Mouse (Mus musculus) cerebellum, adult 11-12 months (tissue): ENCODE results near the gene Clstn2.

Source experiments
- DNase-seq: peaks from one replicate; pipeline ENCODE4 v3.0.0; 2022

The Clstn2 gene

DNA sequence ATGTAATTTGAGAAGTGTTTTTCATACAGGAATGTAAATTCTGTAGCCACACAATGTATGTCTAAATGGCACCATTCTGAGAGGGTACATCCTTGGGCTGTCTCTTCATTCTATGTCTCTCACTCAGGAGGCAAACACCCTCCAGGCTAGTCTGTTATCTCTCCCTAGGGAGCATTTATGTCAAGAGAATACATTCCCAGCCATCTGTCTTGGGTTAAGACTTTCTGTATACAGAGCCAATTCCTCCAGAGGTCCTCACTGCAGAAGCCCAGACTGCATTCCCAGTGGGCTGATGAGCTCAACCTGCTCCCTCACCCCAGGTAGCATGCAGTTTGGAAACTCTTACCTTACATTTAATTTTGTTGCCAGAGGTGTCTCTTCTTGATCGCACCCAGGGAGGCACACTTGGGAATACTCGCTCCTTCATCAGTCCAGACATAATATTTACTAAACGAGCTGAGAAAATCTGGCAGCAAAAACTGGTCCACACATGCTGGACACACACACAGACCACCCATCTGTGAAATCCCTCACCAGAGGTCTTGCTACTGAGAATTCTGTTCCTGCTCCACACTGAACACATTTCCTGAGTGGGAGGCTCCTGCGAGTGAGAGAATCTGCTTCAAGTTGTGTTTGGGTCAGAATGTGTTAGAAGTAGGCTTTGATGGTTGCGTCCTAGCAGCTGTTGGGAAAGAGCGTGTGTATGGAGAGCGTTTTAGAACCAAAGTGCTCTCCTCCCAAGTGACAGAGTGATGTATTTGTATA is 592.9 kb downstream of the Clstn2 start:
- DNase-seq: no peak

DNA sequence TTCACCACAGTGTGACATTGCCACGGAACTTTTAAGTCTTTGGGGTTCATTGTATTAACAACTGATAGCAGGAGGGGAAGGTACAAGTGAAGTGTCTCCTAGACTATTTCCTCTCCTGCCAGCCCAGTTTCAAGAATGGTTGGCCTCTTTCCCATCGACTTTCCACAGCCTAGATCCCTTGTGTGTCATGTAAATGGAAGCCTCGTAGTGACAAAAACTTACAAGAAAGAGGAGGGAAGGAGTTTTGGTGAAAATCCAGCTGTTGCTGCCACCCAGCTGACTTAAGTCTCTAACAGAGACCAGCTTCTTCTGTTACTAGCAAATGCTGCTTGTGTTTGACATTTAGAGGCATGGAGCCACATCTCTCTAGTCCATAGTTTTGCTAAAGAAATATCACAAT is 598.3 kb downstream of the Clstn2 start:
- DNase-seq: no peak

DNA sequence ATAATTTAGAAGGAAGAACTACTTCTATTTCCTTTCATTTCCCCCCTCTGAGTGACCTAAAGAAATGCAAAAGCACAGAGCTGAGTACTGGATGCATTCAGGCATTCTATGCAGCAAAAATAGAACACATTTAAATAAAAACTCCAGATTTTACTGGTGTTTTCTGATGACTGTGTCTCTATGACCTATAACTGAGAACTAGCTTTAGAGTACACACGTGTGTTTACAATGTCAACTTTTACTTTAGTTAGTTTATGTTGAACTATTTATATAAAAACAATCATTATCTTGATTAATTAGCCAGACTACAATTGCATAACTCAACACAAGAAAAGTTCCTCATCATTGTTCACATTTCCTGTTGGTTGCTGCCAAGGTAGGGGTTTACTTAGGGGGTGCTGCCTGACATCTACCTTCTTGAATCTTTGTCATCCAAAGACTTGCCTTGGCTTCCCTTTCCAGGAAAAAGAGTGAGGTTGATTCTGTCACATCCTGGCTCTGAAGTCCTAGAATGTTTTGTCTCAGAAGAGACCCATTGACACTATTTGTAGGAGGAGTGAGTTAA is 603.0 kb downstream of the Clstn2 start:
- DNase-seq: no peak

DNA sequence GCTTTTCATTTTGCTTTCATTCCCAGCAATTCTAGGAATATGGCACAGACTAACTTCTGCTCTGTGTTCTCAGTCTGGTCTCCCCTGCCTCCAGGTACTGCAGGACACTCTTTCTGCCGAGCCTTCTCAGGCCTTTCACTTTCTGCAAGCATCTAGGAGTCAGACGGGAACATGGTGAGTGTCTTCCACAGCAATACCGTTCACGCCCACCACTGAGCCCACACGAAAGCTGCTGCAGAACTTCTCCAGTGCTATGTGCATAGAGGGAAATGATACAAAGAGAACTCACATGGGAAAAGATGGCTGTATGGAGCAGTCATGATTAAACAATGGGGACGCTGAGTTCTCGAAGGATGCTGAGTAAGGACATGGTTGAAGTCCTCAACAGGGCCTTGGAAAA is 604.9 kb downstream of the Clstn2 start:
- no peak for DNase-seq

DNA sequence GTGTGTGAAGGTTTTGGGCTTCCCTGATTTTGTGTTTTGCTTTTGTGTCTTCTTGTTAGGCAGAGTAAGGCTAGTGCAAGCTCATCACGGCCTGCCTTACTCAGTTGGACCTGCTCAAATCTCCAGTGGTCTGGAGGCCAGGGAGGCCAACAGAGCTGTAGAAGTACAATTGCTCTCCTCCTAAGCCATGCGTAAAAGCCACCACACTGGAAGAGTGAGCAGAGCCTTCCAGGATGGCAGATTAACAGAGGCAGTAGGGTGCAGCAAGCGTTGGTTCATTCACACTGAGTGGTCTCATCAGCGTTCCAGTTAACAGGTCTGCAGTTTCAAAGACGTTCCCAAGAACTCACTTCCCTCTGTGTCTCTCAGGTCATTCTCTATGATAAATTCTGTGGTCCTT is 612.1 kb downstream of the Clstn2 start:
- DNase-seq: no peak

DNA sequence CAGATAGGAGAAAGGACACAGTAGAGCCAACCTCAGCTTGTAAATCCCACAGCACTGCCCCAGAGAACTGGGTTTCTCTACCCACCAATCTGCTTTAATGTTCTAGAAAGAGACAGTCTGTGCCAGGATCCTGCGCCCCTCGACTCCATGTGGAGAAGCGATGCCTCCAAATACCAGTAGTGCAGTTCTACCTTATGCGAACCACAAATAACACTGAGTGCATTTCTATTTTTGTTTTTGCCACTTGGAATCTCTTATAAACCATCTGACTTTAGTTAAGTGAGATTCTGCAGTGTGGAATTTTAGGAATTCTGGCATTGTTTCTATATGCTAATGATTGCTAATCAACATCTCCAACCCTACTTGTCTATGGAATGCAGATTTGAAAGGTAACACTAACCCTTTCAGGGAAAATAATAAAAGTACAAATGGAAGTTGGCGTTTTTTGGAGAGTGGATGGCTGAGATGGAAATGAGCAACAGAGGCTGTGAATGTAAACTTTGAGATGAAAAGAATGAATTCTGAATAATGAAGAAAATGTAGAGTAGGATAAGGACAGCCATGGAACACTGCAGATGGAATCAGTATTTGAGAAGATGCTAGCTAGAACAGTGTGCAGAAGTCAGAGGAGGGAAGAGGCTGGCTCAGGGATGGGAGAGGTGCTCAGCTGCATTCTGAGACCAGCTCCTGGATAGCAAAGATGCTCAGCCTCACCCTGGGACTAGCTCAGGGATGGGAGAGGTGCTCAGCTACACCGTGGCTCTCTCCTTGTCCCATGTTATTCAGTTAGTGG is 617.9 kb downstream of the Clstn2 start:
- DNase-seq: no peak

DNA sequence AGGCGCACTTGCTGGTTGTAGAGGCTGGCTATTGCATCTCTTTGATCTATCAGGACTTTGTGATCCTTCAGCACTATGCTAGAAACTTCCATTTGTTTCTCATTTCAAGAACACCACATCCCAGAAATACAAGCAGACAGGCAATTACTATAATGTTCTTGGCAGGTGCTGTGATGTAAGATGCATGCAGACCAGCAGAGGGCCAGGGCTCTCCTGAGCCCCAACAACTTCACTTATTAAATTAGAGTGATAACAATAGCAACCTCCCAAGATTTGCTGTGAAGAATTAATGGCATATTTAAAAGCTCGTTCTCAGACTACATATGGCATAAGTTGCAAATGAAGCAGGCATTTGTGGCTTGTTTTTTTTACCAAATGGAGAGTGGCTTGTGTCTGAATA is 624.8 kb downstream of the Clstn2 start:
- DNase-seq: no peak
